Comparison of ENCODE assay signal across 10 mouse cellular contexts in genomic region chr14:29720334-29720911, GRCm38 (mm10). TPM values are rescaled to one million over a fixed set of nuclear protein-coding genes. Genes with fewer than 3 reads are reported as not detected.
DNase-seq lines count a peak whose midpoint lies in the region; ATAC-seq and TF ChIP-seq lines count a peak whose summit lies in the region.
"Had no signal": no experiment of that assay in that cellular context is flagged by ENCODE, and none has a peak within 500 bp of the region (broad histone marks: within the 10 kb centered on the region; RNA-seq: fewer than 3 reads in every experiment).

No protein-coding gene starts in this region.

- H3K27me3 ChIP-seq in heart, embryonic 14.5 days (ENCODE audit: control insufficient read depth, insufficient read depth, low read length) = peaks cover 80% of the 10 kb centered on the region
- H3K27me3 ChIP-seq in forebrain, embryonic 10.5 days (ENCODE audit: poor library complexity, severe bottlenecking) = peaks cover 94% of the 10 kb centered on the region
- peaks cover 51% of the 10 kb centered on the region for H3K27me3 ChIP-seq in limb, embryonic 14.5 days (ENCODE audit: control insufficient read depth, insufficient read depth, low read length)

- no peak overlapping the region for H3K27ac ChIP-seq in heart, embryonic 14.5 days (replicated peaks in 1 of 2; ENCODE audit: control insufficient read depth in 1 of 2, insufficient read depth in 1 of 2, low read depth in 2 of 2, low read length in 2 of 2)
- H3K27ac ChIP-seq in forebrain, embryonic 10.5 days = no peak overlapping the region
- no peak overlapping the region for H3K27ac ChIP-seq in limb, embryonic 14.5 days (replicated peaks; ENCODE audit: low read depth, low read length)

- intact Hi-C loops in heart, postnatal 25 days (cut with DNase I) = no loop called here

- no peak for DNase-seq in heart, postnatal 25 days (ENCODE audit: low spot score)
- peak; percentile 52 for DNase-seq in brain, embryonic 14.5 days (ENCODE audit: low read depth)
- no peak for DNase-seq in forebrain, embryonic 10.5 days (ENCODE audit: extremely low spot score, low spot score)
- DNase-seq in limb, embryonic 14.5 days (ENCODE audit: low spot score) = no peak
- no peak for DNase-seq in spleen, postnatal 10 days (ENCODE audit: low spot score in 2 of 2)
- DNase-seq in layer of hippocampus, postnatal 10 days (ENCODE audit: low spot score in 2 of 2) = no peak
- no peak for DNase-seq in ovary, postnatal 36 days (ENCODE audit: low spot score)
- DNase-seq: gastrocnemius, postnatal 25 days had no signal

- no peak overlapping the region for H3K9ac ChIP-seq in heart, embryonic 14.5 days (ENCODE audit: low read length)
- H3K9ac ChIP-seq in limb, embryonic 14.5 days (ENCODE audit: low read depth, low read length, severe bottlenecking) = no peak overlapping the region

- TF ChIP-seq POLR2A in brain, embryonic 14.5 days (IDR thresholded peaks at IDR 0.05; ENCODE audit: borderline replicate concordance, extremely low read depth, insufficient read depth, insufficient read length, poor library complexity, severe bottlenecking) = no peak
- TF ChIP-seq POLR2A in limb, embryonic 14.5 days (IDR thresholded peaks at IDR 0.05; ENCODE audit: borderline replicate concordance, extremely low read depth, insufficient read depth, insufficient read length) = no peak

- WGBS in heart, embryonic 14.5 days = 3% methylated on average over 17 of the region's 17 CpGs
- 2% methylated on average over 17 of the region's 17 CpGs for WGBS in forebrain, embryonic 10.5 days
- WGBS in limb, embryonic 14.5 days = 5% methylated on average over 17 of the region's 17 CpGs

- no peak for ATAC-seq in heart, embryonic 14.5 days (ENCODE audit: insufficient number of reproducible peaks, insufficient read depth, low FRiP score, low read depth)
- no peak for ATAC-seq in limb, embryonic 14.5 days (ENCODE audit: low FRiP score, low read depth)

- H3K36me3 ChIP-seq in heart, embryonic 14.5 days (ENCODE audit: control insufficient read depth, insufficient read depth, low read length) = no peaks in the 10 kb centered on the region
- no peaks in the 10 kb centered on the region for H3K36me3 ChIP-seq in forebrain, embryonic 10.5 days (replicated peaks)
- H3K36me3 ChIP-seq in limb, embryonic 14.5 days (ENCODE audit: control insufficient read depth, insufficient read depth, low read length) = no peaks in the 10 kb centered on the region

- no peak for TF ChIP-seq CTCF in brain, embryonic 14.5 days (IDR thresholded peaks at IDR 0.05; ENCODE audit: borderline replicate concordance, extremely low read depth, insufficient read depth, insufficient read length)

- H3K4me2 ChIP-seq in heart, embryonic 14.5 days (ENCODE audit: low read length) = peak overlapping the region; percentile 100
- peak overlapping the region; percentile 99; the same call in 1 of the 2 replicates for H3K4me2 ChIP-seq in limb, embryonic 14.5 days (replicated peaks; ENCODE audit: low read depth, low read length, severe bottlenecking)

- peak overlapping the region in 1 of 2 experiments; percentile 73; a peak in 1 of 4 replicates for H3K4me3 ChIP-seq in heart, embryonic 14.5 days (ENCODE audit: control insufficient read depth in 1 of 2, insufficient read depth in 1 of 2, low read depth in 1 of 2, low read length in 2 of 2)
- peak overlapping the region; percentile 82; the same call in 1 of the 2 replicates for H3K4me3 ChIP-seq in forebrain, embryonic 10.5 days
- H3K4me3 ChIP-seq in limb, embryonic 14.5 days (replicated peaks; ENCODE audit: low read length) = peak overlapping the region; percentile 66

- peaks cover 0 to 10% of the 10 kb centered on the region in 2 experiments; a peak in 3 of 4 replicates for H3K4me1 ChIP-seq in heart, embryonic 14.5 days (ENCODE audit: control insufficient read depth in 2 of 2, insufficient read depth in 2 of 2, low read length in 2 of 2)
- H3K4me1 ChIP-seq in forebrain, embryonic 10.5 days = peaks cover 43% of the 10 kb centered on the region
- peaks cover 18% of the 10 kb centered on the region; the same call in 1 of the 2 replicates for H3K4me1 ChIP-seq in limb, embryonic 14.5 days (ENCODE audit: control insufficient read depth, insufficient read depth, low read length)

- no peaks in the 10 kb centered on the region for H3K9me3 ChIP-seq in heart, embryonic 14.5 days (ENCODE audit: control insufficient read depth, low read length)
- H3K9me3 ChIP-seq in forebrain, embryonic 10.5 days = no peaks in the 10 kb centered on the region
- no peaks in the 10 kb centered on the region for H3K9me3 ChIP-seq in limb, embryonic 14.5 days (ENCODE audit: control insufficient read depth, low read length)

RNA-seq across cellular contexts. Expression of gene Cacna2d3, which starts 1.2 kb away (rescaled TPM):
- 0.61 and 1.3 TPM in 2 replicates for polyA plus RNA-seq in heart, embryonic 14.5 days (2014; fragmentation: Nextera tagmentation; extraction: Ambion mirVana)
- total RNA-seq in heart, postnatal 25 days (2021) = under 1 TPM; 0.31 to 0.60 TPM
- 23.9 and 32.5 TPM in 2 replicates for polyA plus RNA-seq in brain, embryonic 14.5 days (2012; rRNA removed)
- 0.88 and 0.90 TPM in 2 replicates for polyA plus RNA-seq in forebrain, embryonic 10.5 days (2016; fragmentation: Nextera tagmentation; extraction: Ambion mirVana)
- polyA plus RNA-seq in limb, embryonic 14.5 days (2012; rRNA removed) = 4.3 and 4.9 TPM in 2 replicates
- polyA plus RNA-seq in limb, embryonic 14.5 days (2014; fragmentation: Nextera tagmentation; extraction: Ambion mirVana) = 6.3 and 7.8 TPM in 2 replicates
- total RNA-seq in layer of hippocampus, postnatal 10 days (2021) = 100 to 1,000 TPM; 107 to 115 TPM
- total RNA-seq: neutrophil, adult 5-6 weeks had no signal
